Mouse (Mus musculus) embryonic facial prominence, embryonic 13.5 days (tissue): ENCODE data around the gene Galnt2. TPM values are rescaled to one million over a fixed set of nuclear protein-coding genes. Genes with fewer than 3 reads are reported as not detected.

Experiments
- ATAC-seq: fragments of 200-750 bp; cut with Nextera tagmentation; 2 replicates; pipeline ENCODE4 v1.8.0; 2017; ENCODE audit warnings: low read depth; ENCODE audit not compliant: insufficient number of reproducible peaks, insufficient read depth, low FRiP score, low TSS enrichment
- H3K27ac ChIP-seq: fragments of 300-500 bp; sonication (generic); 2 replicates; pipeline ENCODE4 v1.5.1; 2015; ENCODE audit warnings: moderate library complexity, mild to moderate bottlenecking, inconsistent platforms
- H3K27me3 ChIP-seq: fragments of 300-500 bp; sonication (generic); 2 replicates; pipeline ENCODE4 v1.6.1; 2015; ENCODE audit warnings: mild to moderate bottlenecking, inconsistent platforms
- H3K36me3 ChIP-seq: fragments of 300-500 bp; sonication (generic); 2 replicates; pipeline ENCODE4 v1.6.1; 2015; ENCODE audit warnings: mild to moderate bottlenecking, inconsistent platforms
- H3K4me1 ChIP-seq: fragments of 300-500 bp; sonication (generic); 2 replicates; pipeline ENCODE4 v1.6.1; 2015; ENCODE audit warnings: inconsistent platforms
- H3K4me2 ChIP-seq: fragments of 300-500 bp; sonication (generic); 2 replicates; pipeline ENCODE4 v1.6.1; 2015; ENCODE audit warnings: moderate library complexity, mild to moderate bottlenecking, inconsistent platforms
- H3K4me3 ChIP-seq: fragments of 300-500 bp; sonication (generic); 2 replicates; pipeline ENCODE4 v1.5.1; 2015; ENCODE audit warnings: mild to moderate bottlenecking, inconsistent platforms
- H3K9ac ChIP-seq: fragments of 300-500 bp; sonication (generic); 2 replicates; pipeline ENCODE4 v1.6.1; 2015; ENCODE audit warnings: mild to moderate bottlenecking, inconsistent platforms
- H3K9me3 ChIP-seq: fragments of 300-500 bp; sonication (generic); 2 replicates; pipeline ENCODE4 v1.6.1; 2016; ENCODE audit warnings: inconsistent platforms
- WGBS: fragments of 180-500 bp; shearing (Covaris S2); methylation state at CpG from one replicate; pipeline ENCODE4 v1.1.7; 2015; ENCODE audit warnings: mixed read lengths; 5-methylcytosine and 5-hydroxymethylcytosine counted together
- polyA plus RNA-seq: library from polyadenylated mRNA; unstranded; fragments of >200 nt; fragmentation: Nextera tagmentation; extraction: Ambion mirVana; gene quantifications from 2 replicates; pipeline ENCODE4 v1.2.1, GENCODE M21; 2015

Galnt2 gene
- polyA plus RNA-seq, 1 experiment from 2014 or later = 42.0 TPM

DNA sequence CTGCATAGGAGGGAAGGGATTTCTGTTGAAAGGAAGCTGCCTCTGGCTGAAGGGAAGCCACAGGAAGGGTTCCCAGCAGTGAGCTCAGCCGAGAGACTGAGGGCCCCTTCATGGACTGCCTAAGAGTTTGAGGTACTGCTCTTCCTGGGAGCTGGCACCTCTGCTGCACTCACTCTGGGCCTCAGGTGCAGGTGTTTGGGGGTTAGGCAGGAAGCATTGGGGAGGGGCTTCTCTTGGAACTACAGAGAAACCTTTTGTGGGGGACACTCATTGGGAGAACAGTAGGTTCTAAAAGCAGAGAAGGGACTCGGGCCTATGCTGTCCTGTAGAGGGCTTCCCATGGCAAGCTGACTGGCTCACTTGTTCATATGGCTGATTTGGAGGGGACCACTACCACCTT, 3.3 kb downstream of the Galnt2 start:
- H3K4me2 ChIP-seq = 0 out of 2 replicates have a peak overlapping the region, but pooled peaks have one; percentile 1
- 53% methylated on average over 2 of the region's 2 CpGs for WGBS
- H3K36me3 ChIP-seq = no peaks in the 10 kb centered on the region
- no peak for ATAC-seq
- peaks cover 31% of the 10 kb centered on the region for H3K4me1 ChIP-seq
- peak overlapping the region; percentile 49; the same call in 1 of the 2 replicates for H3K9ac ChIP-seq
- no peak overlapping the region for H3K4me3 ChIP-seq
- H3K27me3 ChIP-seq = no peaks in the 10 kb centered on the region
- H3K9me3 ChIP-seq = no peaks in the 10 kb centered on the region
- H3K27ac ChIP-seq = 0 out of 2 replicates have a peak overlapping the region, but pooled peaks have one; percentile 24

GRCm38 (mm10) chr8:124235536-124235935, 4.3 kb downstream of the Galnt2 start:
- Histone ChIP-seq H3K4me1 (peaks cover 39% of the 10 kb centered on the region), H3K4me3 (no peak overlapping the region), H3K27me3 (no peaks in the 10 kb centered on the region), H3K36me3 (no peaks in the 10 kb centered on the region), H3K9me3 (no peaks in the 10 kb centered on the region), H3K4me2 (no peak overlapping the region), H3K27ac (no peak overlapping the region), H3K9ac (no peak overlapping the region)
- no peak for ATAC-seq
- WGBS = 93% methylated on average over 4 of the region's 4 CpGs

GRCm38 (mm10) chr8:124239350-124239749, 8.2 kb downstream of the Galnt2 start:
- 78% methylated on average over 6 of the region's 6 CpGs for WGBS
- Histone ChIP-seq H3K4me3 (no peak overlapping the region), H3K9ac (no peak overlapping the region), H3K9me3 (peaks cover 4% of the 10 kb centered on the region; the same call in 1 of the 2 replicates), H3K36me3 (peaks cover 8% of the 10 kb centered on the region; the same call in 1 of the 2 replicates), H3K4me1 (peaks cover 16% of the 10 kb centered on the region), H3K27me3 (no peaks in the 10 kb centered on the region), H3K4me2 (no peak overlapping the region), H3K27ac (no peak overlapping the region)
- ATAC-seq = no peak

DNA sequence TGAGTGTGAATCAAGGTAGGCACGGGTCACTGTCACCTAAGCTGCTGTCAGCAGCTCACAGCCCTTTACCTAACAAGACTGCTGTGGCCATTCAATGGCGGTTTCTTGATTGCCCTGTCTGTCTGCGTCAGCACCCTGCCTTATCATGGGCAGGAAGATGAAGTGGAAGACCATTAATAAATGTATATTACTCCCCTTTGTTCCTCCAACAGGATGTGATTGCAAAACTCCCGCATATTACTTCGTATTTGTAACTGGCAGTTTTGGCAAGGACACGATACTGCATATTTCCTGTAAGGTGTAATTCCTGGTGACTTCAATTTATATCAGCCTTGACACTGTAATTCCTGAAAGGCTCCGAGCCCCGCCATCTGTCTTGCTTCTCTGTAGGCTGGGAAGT, 9.7 kb downstream of the Galnt2 start:
- Histone ChIP-seq H3K27me3 (no peaks in the 10 kb centered on the region), H3K4me1 (peaks cover 11% of the 10 kb centered on the region; the same call in 1 of the 2 replicates), H3K9ac (no peak overlapping the region), H3K4me2 (no peak overlapping the region), H3K36me3 (peaks cover 16% of the 10 kb centered on the region; the same call in 1 of the 2 replicates), H3K27ac (no peak overlapping the region), H3K4me3 (no peak overlapping the region), H3K9me3 (peaks cover 4% of the 10 kb centered on the region; the same call in 1 of the 2 replicates)
- ATAC-seq = no peak
- WGBS = 81% methylated on average over 8 of the region's 8 CpGs

DNA sequence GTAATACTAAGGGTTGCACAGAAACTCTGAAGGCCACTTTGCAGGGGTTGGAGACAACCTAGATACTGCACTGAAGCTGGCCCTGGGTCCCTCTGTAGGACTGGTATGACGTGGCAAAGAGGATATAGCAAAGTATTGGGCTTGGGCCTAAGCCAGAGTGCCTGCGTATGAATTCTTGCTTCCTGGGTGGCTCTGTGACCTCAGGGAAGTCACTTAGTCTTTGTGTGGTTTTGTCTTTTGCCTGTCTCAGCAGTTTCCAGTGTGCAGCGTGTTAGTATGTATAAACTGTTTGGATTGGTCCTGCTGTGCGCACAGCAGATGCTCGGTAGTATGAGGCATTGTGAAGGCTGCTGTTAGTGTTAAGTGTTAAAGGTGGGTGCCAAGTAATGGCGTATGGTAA, 11.0 kb downstream of the Galnt2 start:
- Histone ChIP-seq H3K4me3 (no peak overlapping the region), H3K9ac (no peak overlapping the region), H3K9me3 (peaks cover 4% of the 10 kb centered on the region; the same call in 1 of the 2 replicates), H3K4me1 (peaks cover 10% of the 10 kb centered on the region; the same call in 1 of the 2 replicates), H3K36me3 (peaks cover 16% of the 10 kb centered on the region; the same call in 1 of the 2 replicates), H3K27ac (no peak overlapping the region), H3K27me3 (no peaks in the 10 kb centered on the region), H3K4me2 (no peak overlapping the region)
- no peak for ATAC-seq
- 78% methylated on average over 6 of the region's 6 CpGs for WGBS

DNA sequence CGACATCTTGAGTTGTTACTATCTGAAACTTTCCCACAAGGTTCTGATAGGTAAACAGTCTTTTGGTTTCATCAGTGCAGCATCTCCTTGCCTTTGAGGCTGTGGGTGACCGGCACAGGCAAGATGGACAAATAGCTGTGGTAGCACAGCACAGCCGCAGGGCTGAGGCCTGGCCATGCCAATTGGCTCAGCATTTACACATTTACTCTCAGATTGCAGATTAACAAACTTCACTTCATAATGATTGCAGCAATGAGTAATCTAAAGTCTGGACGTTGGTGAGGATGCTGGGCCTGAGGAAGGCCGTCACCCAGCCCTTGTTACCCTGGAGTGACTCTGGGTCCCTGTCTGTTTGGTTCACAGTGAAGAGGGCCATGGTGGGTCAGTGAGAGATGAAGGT, 11.7 kb downstream of the Galnt2 start:
- H3K36me3 ChIP-seq = peaks cover 16% of the 10 kb centered on the region; the same call in 1 of the 2 replicates
- peaks cover 15% of the 10 kb centered on the region; the same call in 1 of the 2 replicates for H3K4me1 ChIP-seq

DNA sequence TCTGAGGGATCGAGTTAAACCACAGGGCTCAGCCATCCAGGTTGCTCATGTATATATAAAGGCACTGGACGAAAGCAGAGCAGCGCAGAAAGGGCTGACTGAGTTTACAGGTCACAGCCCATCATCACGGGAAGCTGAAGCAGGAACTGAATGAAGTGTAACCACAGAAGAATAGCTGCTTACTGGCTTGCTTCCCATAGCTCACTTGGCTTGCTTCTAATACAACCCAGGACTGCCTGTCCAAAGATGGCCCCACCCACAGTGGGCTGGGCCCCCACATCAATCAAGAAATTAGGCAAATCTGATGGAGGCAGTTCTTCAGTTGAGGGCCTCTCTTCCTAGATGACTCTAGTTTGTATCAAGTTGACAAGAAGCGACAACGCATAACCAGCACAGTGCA, 16.4 kb downstream of the Galnt2 start:
- ATAC-seq = no peak
- Histone ChIP-seq H3K9ac (no peak overlapping the region), H3K4me2 (no peak overlapping the region), H3K36me3 (peaks cover 16% of the 10 kb centered on the region; the same call in 1 of the 2 replicates), H3K9me3 (peaks cover 4% of the 10 kb centered on the region; the same call in 1 of the 2 replicates), H3K27me3 (no peaks in the 10 kb centered on the region), H3K27ac (no peak overlapping the region), H3K4me3 (no peak overlapping the region), H3K4me1 (peaks cover 29% of the 10 kb centered on the region)
- WGBS = 82% methylated on average over 6 of the region's 6 CpGs

More for the DNA sequence above, 11.7 kb downstream of the Galnt2 start:
- Histone ChIP-seq H3K9me3 (peaks cover 4% of the 10 kb centered on the region; the same call in 1 of the 2 replicates), H3K27ac (no peak overlapping the region), H3K9ac (no peak overlapping the region), H3K4me3 (no peak overlapping the region), H3K27me3 (no peaks in the 10 kb centered on the region), H3K4me2 (no peak overlapping the region)
- 95% methylated on average over 5 of the region's 5 CpGs for WGBS
- no peak for ATAC-seq

GRCm38 (mm10) chr8:124248688-124249087, 17.5 kb downstream of the Galnt2 start:
- Histone ChIP-seq H3K36me3 (peaks cover 13% of the 10 kb centered on the region; the same call in 1 of the 2 replicates), H3K4me3 (no peak overlapping the region), H3K4me2 (no peak overlapping the region), H3K9me3 (peaks cover 4% of the 10 kb centered on the region; the same call in 1 of the 2 replicates), H3K9ac (no peak overlapping the region), H3K27me3 (no peaks in the 10 kb centered on the region), H3K4me1 (peaks cover 38% of the 10 kb centered on the region), H3K27ac (no peak overlapping the region)
- ATAC-seq = no peak
- 91% methylated on average over 6 of the region's 6 CpGs for WGBS

DNA sequence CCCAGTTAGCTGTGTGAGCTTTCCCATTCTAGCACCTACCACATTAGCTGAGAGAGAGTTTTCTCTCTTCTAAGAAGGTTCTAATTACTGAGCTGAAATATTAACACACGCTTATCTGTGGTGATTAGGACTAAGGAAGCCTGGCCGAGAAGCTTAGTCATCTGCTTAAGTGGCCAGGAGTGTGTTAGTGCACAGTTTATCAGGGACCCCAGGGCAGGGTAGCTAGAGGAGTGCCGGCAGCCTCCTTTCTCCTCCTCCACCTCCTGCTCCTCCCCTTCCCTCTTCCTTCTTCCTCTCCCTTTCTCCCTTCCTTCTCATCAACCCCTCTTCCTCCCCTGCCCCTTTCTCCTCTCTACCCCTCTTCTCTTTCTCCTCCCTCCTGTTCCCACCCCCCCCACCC, 19.1 kb downstream of the Galnt2 start:
- no peaks in the 10 kb centered on the region for H3K9me3 ChIP-seq
- 35% methylated on average over 3 of the region's 3 CpGs for WGBS
- no peaks in the 10 kb centered on the region for H3K27me3 ChIP-seq
- H3K4me2 ChIP-seq = no peak overlapping the region
- H3K9ac ChIP-seq = no peak overlapping the region
- no peak for ATAC-seq
- H3K4me1 ChIP-seq = peaks cover 41% of the 10 kb centered on the region
- no peaks in the 10 kb centered on the region for H3K36me3 ChIP-seq
- H3K4me3 ChIP-seq = no peak overlapping the region
- H3K27ac ChIP-seq = no peak overlapping the region

DNA sequence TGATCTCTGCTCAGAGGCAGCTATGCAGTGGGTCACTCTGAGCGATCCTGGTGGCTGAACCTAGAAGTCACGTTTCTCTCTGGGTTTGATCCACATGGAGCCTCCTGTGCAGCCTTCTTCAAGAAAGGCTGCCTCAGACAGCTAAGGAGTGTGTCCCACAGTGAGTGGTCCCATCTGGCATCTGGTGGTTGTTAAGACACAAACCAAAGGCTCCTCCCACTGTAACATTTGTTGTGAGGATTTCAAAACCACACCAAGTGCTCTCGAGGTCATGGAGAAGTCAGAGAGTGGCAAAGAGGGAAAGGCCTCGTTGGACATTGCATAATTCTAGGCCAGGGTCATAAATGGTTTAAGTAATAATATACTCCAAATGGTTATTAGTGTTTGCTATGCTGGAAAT, 19.6 kb downstream of the Galnt2 start:
- H3K9me3 ChIP-seq = no peaks in the 10 kb centered on the region
- no peaks in the 10 kb centered on the region for H3K27me3 ChIP-seq
- no peak overlapping the region for H3K9ac ChIP-seq
- no peak overlapping the region for H3K27ac ChIP-seq
- H3K4me3 ChIP-seq = no peak overlapping the region
- no peak for ATAC-seq
- peaks cover 41% of the 10 kb centered on the region for H3K4me1 ChIP-seq
- WGBS = 22% methylated on average over 4 of the region's 4 CpGs
- H3K36me3 ChIP-seq = no peaks in the 10 kb centered on the region
- H3K4me2 ChIP-seq = no peak overlapping the region

DNA sequence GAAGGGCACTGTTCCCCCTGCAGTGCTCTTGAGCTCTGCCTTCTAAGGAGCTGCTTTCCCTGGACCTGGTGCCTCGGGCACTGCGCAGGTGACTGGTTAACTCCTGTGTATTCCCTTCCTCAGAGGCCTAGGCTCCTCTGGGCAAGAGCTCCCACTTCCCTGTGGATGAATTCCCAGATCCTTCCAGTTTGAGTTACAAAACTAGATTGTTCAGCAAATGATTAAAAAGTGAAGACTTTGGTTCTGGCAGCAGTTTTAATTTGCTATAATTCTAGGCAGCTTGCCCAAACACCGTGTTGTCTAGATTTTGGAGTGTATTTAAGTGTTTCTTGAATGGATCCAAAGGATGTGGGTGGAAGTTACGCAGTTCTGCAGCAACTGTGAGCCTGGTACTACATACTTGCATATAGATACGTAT, 21.4 kb downstream of the Galnt2 start:
- no peaks in the 10 kb centered on the region for H3K9me3 ChIP-seq
- no peak overlapping the region for H3K4me3 ChIP-seq
- H3K9ac ChIP-seq = no peak overlapping the region; the same call in 1 of the 2 replicates
- no peaks in the 10 kb centered on the region for H3K27me3 ChIP-seq
- no peak for ATAC-seq
- H3K4me2 ChIP-seq = no peak overlapping the region
- H3K4me1 ChIP-seq = peaks cover 49% of the 10 kb centered on the region
- no peaks in the 10 kb centered on the region for H3K36me3 ChIP-seq
- WGBS = 83% methylated on average over 5 of the region's 5 CpGs
- H3K27ac ChIP-seq = no peak overlapping the region

DNA sequence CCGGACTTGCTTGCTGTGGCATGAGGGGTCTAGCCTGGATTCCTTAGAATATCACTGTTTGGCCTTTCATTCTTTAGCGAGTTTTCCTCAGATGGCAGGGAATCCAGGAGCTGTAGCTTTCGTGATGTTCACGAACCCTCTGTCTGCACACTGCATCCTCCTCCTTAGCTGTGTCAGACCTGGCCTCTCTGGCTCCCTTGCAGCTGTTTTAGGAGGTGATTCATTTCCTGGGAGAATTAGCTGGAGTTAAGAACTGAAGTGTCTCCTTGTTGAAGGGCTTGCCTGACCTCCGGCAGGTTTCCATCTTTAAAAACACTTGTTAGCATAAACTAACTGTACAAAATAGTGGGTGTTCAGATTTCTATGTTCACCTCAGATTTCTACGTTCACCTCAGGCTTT, 22.7 kb downstream of the Galnt2 start:
- H3K27ac ChIP-seq = no peak overlapping the region
- H3K4me1 ChIP-seq = peaks cover 55% of the 10 kb centered on the region
- no peaks in the 10 kb centered on the region for H3K27me3 ChIP-seq
- H3K36me3 ChIP-seq = no peaks in the 10 kb centered on the region
- no peaks in the 10 kb centered on the region for H3K9me3 ChIP-seq
- H3K9ac ChIP-seq = 0 out of 2 replicates have a peak overlapping the region, but pooled peaks have one; percentile 16
- WGBS = 84% methylated on average over 6 of the region's 6 CpGs
- ATAC-seq = no peak
- no peak overlapping the region for H3K4me3 ChIP-seq
- H3K4me2 ChIP-seq = no peak overlapping the region
